Comparison of ENCODE assay signal across 18 mouse cellular contexts in the genomic region with DNA sequence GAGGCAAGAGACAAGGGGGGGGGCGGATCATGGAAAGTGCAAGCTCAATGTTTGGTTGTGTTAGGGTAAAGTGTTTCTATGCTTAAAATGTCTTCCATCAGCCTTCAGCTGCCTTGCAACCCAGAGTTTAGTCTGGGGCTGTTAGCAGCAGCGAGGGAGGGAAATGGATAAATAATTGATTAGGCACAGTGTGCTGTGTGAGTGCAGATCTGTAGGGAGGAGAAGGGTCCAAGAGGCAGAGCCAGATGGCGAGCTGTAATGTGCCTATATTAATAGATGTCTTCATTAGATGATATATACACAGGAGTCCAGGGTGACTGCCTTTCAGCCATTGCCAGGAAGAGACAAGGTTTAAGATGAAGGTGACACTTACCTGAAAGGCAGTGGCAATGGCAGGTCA.
A peak's percentile ranks its signal among the peaks of the same experiment; 100 is the strongest.
DNase-seq lines count a peak whose midpoint lies in the region; ATAC-seq lines count a peak whose summit lies in the region.
"Had no signal": no experiment of that assay in that cellular context is flagged by ENCODE, and none has a peak within 500 bp of the region (broad histone marks: within the 10 kb centered on the region; RNA-seq: fewer than 3 reads in every experiment).

No protein-coding gene starts in this region.

- H3K4me3 ChIP-seq in neural tube, embryonic 12.5 days: no peak overlapping the region
- H3K4me3 ChIP-seq in hindbrain, embryonic 14.5 days (replicated peaks; ENCODE audit: low read length): no peak overlapping the region
- no peak overlapping the region for H3K4me3 ChIP-seq in midbrain, embryonic 12.5 days
- no peak overlapping the region for H3K4me3 ChIP-seq in heart, embryonic 11.5 days (ENCODE audit: low read depth, low read length)
- H3K4me3 ChIP-seq: limb, embryonic 15.5 days; myocyte had no signal

- H3K9ac ChIP-seq in neural tube, embryonic 12.5 days: no peak overlapping the region
- no peak overlapping the region for H3K9ac ChIP-seq in hindbrain, embryonic 14.5 days
- H3K9ac ChIP-seq in midbrain, embryonic 12.5 days (replicated peaks): no peak overlapping the region
- H3K9ac ChIP-seq in heart, embryonic 11.5 days (ENCODE audit: low read depth, low read length): no peak overlapping the region
- H3K9ac ChIP-seq: limb, embryonic 15.5 days had no signal

- 50% methylated on average over 3 of the region's 3 CpGs for WGBS in neural tube, embryonic 12.5 days
- 47% methylated on average over 3 of the region's 3 CpGs for WGBS in hindbrain, embryonic 14.5 days
- 59% methylated on average over 3 of the region's 3 CpGs for WGBS in midbrain, embryonic 12.5 days
- WGBS in heart, embryonic 11.5 days (ENCODE audit: insufficient replicate concordance): 56% methylated on average over 3 of the region's 3 CpGs

- H3K27me3 ChIP-seq in neural tube, embryonic 12.5 days (replicated peaks): no peaks in the 10 kb centered on the region
- no peaks in the 10 kb centered on the region for H3K27me3 ChIP-seq in hindbrain, embryonic 14.5 days (ENCODE audit: control insufficient read depth, insufficient read depth, low read length)
- H3K27me3 ChIP-seq in midbrain, embryonic 12.5 days: no peaks in the 10 kb centered on the region
- no peaks in the 10 kb centered on the region for H3K27me3 ChIP-seq in heart, embryonic 11.5 days (ENCODE audit: control insufficient read depth, insufficient read depth, low read length)
- H3K27me3 ChIP-seq: limb, embryonic 15.5 days had no signal

- no peak for DNase-seq in neural tube, embryonic 10.5 days (ENCODE audit: extremely low spot score, low spot score)
- no peak for DNase-seq in hindbrain, embryonic 14.5 days (ENCODE audit: low spot score)
- no peak for DNase-seq in cerebellum, postnatal 36 days
- DNase-seq: cerebellum, adult 11 months; heart, postnatal 36 days; kidney, adult 8-10 months; lung, postnatal 4 days; spleen, adult 18-20 months; thymus, postnatal 25 days had no signal

- H3K27ac ChIP-seq in neural tube, embryonic 12.5 days: no peak overlapping the region
- no peak overlapping the region for H3K27ac ChIP-seq in hindbrain, embryonic 14.5 days
- H3K27ac ChIP-seq in midbrain, embryonic 12.5 days (replicated peaks): no peak overlapping the region
- no peak overlapping the region for H3K27ac ChIP-seq in heart, embryonic 11.5 days (ENCODE audit: low read depth, low read length)
- H3K27ac ChIP-seq: limb, embryonic 15.5 days; stomach, postnatal 0 days had no signal

- H3K4me2 ChIP-seq in neural tube, embryonic 12.5 days (replicated peaks): no peak overlapping the region
- H3K4me2 ChIP-seq in hindbrain, embryonic 14.5 days (replicated peaks): no peak overlapping the region
- H3K4me2 ChIP-seq in midbrain, embryonic 12.5 days (replicated peaks): no peak overlapping the region
- H3K4me2 ChIP-seq in heart, embryonic 11.5 days: no peak overlapping the region
- H3K4me2 ChIP-seq: limb, embryonic 15.5 days had no signal

- no peaks in the 10 kb centered on the region for H3K36me3 ChIP-seq in neural tube, embryonic 12.5 days
- H3K36me3 ChIP-seq in hindbrain, embryonic 14.5 days (replicated peaks; ENCODE audit: control insufficient read depth, insufficient read depth): no peaks in the 10 kb centered on the region
- H3K36me3 ChIP-seq in midbrain, embryonic 12.5 days: no peaks in the 10 kb centered on the region
- no peaks in the 10 kb centered on the region for H3K36me3 ChIP-seq in heart, embryonic 11.5 days (ENCODE audit: control insufficient read depth, insufficient read depth, low read length)
- H3K36me3 ChIP-seq: limb, embryonic 15.5 days had no signal

- no peaks in the 10 kb centered on the region for H3K9me3 ChIP-seq in neural tube, embryonic 12.5 days
- H3K9me3 ChIP-seq in hindbrain, embryonic 14.5 days (ENCODE audit: control insufficient read depth, low read length): no peaks in the 10 kb centered on the region
- no peaks in the 10 kb centered on the region for H3K9me3 ChIP-seq in midbrain, embryonic 12.5 days
- H3K9me3 ChIP-seq in heart, embryonic 11.5 days (replicated peaks; ENCODE audit: control insufficient read depth, low read length): no peaks in the 10 kb centered on the region
- H3K9me3 ChIP-seq: limb, embryonic 15.5 days had no signal

- peaks cover 16% of the 10 kb centered on the region for H3K4me1 ChIP-seq in neural tube, embryonic 12.5 days
- peaks cover 25% of the 10 kb centered on the region; the same call in 1 of the 2 replicates for H3K4me1 ChIP-seq in hindbrain, embryonic 14.5 days (replicated peaks; ENCODE audit: control insufficient read depth, insufficient read depth, low read length)
- H3K4me1 ChIP-seq in midbrain, embryonic 12.5 days: 0 out of 2 replicates have a peak, but pooled peaks cover 3% of the 10 kb centered on the region
- H3K4me1 ChIP-seq in heart, embryonic 11.5 days (ENCODE audit: control insufficient read depth, insufficient read depth, low read length): no peaks in the 10 kb centered on the region
- H3K4me1 ChIP-seq: limb, embryonic 15.5 days had no signal

- ATAC-seq in neural tube, embryonic 12.5 days (ENCODE audit: low FRiP score, low read depth): peak; percentile 83
- ATAC-seq in hindbrain, embryonic 14.5 days (ENCODE audit: low FRiP score): peak; percentile 83
- peak; percentile 92 for ATAC-seq in midbrain, embryonic 12.5 days (ENCODE audit: low FRiP score, low read depth)
- ATAC-seq in erythroblast, adult 5-6 weeks (replicated peaks; ENCODE audit: low FRiP score, poor library complexity, severe bottlenecking): no peak
- ATAC-seq in heart, embryonic 11.5 days (replicated peaks; ENCODE audit: insufficient number of reproducible peaks, low FRiP score, low TSS enrichment): no peak
- ATAC-seq: activated CD4-positive, CD25-positive, alpha-beta regulatory T cell, adult 4 months; CD4-positive, CD25-positive, alpha-beta regulatory T cell, adult 4 months had no signal

Comparison
In these comparisons a context has a peak if more than half of its experiments do, and no peak if none do; other contexts are left out.
1. ATAC-seq: peak in neural tube, embryonic 12.5 days (single experiment), hindbrain, embryonic 14.5 days (single experiment) and midbrain, embryonic 12.5 days (single experiment); none in erythroblast, adult 5-6 weeks (single experiment) and heart, embryonic 11.5 days (single experiment).